Mouse (Mus musculus) spleen, adult 2 months (tissue): Measurements from ENCODE around the gene Myom3. TPM values are rescaled to one million over a fixed set of nuclear protein-coding genes. Genes with fewer than 3 reads are reported as not detected.

Experiments used
- DNase-seq, 2 experiments: peaks; one replicate each; pipeline versions ENCODE4 v3.0.0 to v3.0.0-alpha.2; 2012 to 2021; ENCODE audit warnings: low spot score in 2 of 2, low read depth in 1 of 2
- H3K27ac ChIP-seq: fragments of 200-500 bp; 2 replicates; pipeline ENCODE4 v1.5.1; 2012; ENCODE audit warnings: low read length, inconsistent platforms; ENCODE audit not compliant: insufficient read depth
- H3K27me3 ChIP-seq: fragments of 200-500 bp; 2 replicates; pipeline ENCODE4 v1.6.1; 2012; ENCODE audit warnings: mild to moderate bottlenecking, moderate library complexity, low read length, inconsistent platforms; ENCODE audit not compliant: control insufficient read depth, insufficient read depth
- H3K36me3 ChIP-seq: fragments of 200-500 bp; 2 replicates; pipeline ENCODE4 v1.6.1; 2012; ENCODE audit warnings: mild to moderate bottlenecking, low read length, inconsistent platforms; ENCODE audit not compliant: control insufficient read depth, insufficient read depth
- H3K4me1 ChIP-seq: fragments of 200-500 bp; 2 replicates; pipeline ENCODE4 v1.6.1; 2011; ENCODE audit warnings: inconsistent platforms; ENCODE audit not compliant: control insufficient read depth, insufficient read depth, insufficient read length
- H3K4me3 ChIP-seq: fragments of 200-500 bp; 2 replicates; pipeline ENCODE4 v1.5.1; 2011; ENCODE audit warnings: mild to moderate bottlenecking, inconsistent platforms; ENCODE audit not compliant: insufficient read depth, insufficient read length; ENCODE audit errors: extremely low read depth
- CTCF ChIP-seq: fragments of 200-500 bp; IDR thresholded peaks from 2 replicates; pipeline ENCODE4 v1.5.1; 2011; ENCODE audit warnings: mild to moderate bottlenecking, inconsistent platforms; ENCODE audit not compliant: insufficient read depth, insufficient read length, insufficient replicate concordance; ENCODE audit errors: extremely low read depth
- POLR2A ChIP-seq: fragments of 200-500 bp; IDR thresholded peaks from 2 replicates; pipeline ENCODE4 v1.6.1; 2011; ENCODE audit warnings: low read depth, low read length, inconsistent platforms
- WGBS: fragments of 180-500 bp; shearing (Covaris S2); methylation state at CpG from one replicate; pipeline ENCODE4 v1.1.7; 2018; 5-methylcytosine and 5-hydroxymethylcytosine counted together
- polyA plus RNA-seq: library from polyadenylated mRNA; depleted of rRNA; stranded (reverse); fragments of >200 nt; gene quantifications from 2 replicates; pipeline ENCODE4 v1.2.3, GENCODE M21; 2012

The Myom3 gene
- polyA plus RNA-seq, 1 experiment = 0.22 TPM

DNA sequence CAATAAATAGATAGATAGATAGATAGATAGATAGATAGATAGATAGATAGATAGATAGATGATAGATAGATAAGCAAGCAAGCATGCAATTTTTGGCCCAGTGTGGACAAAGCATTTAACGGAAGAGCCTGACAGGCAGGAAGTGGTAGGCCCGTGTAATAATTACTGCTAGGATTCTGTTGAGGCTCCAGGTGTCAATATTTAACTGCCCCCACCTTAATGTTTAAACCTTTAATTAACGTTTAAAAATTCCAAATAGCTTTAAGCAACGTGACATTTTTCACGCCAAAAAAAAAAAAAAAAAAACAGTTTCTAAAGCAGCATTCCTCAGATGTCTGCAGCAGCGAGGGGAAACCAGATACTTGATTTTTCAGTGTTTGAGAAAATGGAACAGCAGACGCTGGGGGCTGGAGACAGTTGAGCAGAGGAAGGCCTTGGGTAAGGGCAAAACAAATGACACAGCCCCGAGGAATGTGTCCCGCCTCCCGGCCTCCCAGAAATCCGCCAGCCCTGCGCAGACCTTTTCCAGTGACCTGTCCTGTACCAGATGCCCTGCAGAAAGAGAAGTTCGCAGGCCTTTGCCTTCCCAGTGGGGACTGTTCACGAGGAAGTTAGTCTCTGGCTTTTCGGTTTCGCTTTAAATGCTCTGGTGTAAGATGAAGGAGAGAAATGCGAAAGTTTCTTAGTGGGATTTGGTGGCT, 60.5 kb downstream of the Myom3 start:
- Histone ChIP-seq H3K4me3 (no peak overlapping the region; the same call in 1 of the 2 replicates), H3K27ac (peak overlapping the region; percentile 57), H3K36me3 (no peaks in the 10 kb centered on the region), H3K4me1 (no peaks in the 10 kb centered on the region), H3K27me3 (no peaks in the 10 kb centered on the region)
- WGBS = 37% methylated on average over 17 of the region's 17 CpGs
- DNase-seq = peak in 1 of 2 experiments; percentile 18
- TF ChIP-seq CTCF = no peak
- TF ChIP-seq POLR2A = no peak

DNA sequence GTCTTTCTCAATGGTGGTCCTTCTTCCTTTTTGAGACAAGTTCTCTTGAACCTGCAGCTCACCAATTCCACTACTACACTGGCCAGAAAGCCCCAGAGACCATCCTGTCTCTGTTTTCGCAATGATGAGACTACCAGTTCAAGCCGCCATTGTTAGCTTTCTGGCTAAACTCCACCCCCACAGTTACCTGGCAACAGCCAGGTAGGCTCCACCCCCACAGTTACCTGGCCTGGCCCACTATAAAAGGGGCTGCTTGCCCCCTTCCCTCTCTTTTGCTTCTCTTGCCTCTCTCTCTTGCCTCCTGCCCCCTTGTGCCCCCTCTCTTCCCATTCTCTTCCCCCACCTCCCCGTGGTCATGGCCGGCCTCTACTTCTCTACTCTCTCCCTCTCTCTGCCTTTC, 62.3 kb downstream of the Myom3 start:
- H3K36me3 ChIP-seq = no peaks in the 10 kb centered on the region
- H3K4me3 ChIP-seq = no peak overlapping the region
- no peak overlapping the region for H3K27ac ChIP-seq
- H3K4me1 ChIP-seq = no peaks in the 10 kb centered on the region
- TF ChIP-seq POLR2A (no peak), CTCF (no peak)
- DNase-seq = no peak
- 91% methylated on average over 4 of the region's 4 CpGs for WGBS
- no peaks in the 10 kb centered on the region for H3K27me3 ChIP-seq

DNA sequence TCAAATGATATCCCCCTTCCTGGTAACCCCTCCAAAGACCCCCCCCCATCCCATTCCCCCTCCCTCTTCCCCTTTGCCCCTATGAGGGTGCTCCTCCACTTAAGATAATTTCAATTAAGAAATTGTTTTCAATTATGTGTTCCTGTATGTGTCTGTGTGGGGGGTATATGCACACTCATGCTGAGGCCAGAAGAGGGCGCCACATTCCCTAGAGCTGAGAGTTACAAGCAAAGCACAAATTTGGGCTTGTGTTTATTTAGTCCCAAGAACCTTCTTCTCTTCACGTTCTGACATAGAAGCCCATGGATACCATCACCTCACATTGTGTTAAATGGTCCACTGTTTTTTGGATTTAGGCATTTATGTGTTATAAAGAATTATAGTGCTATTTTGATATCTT, 63.8 kb downstream of the Myom3 start:
- Histone ChIP-seq H3K4me3 (no peak overlapping the region), H3K36me3 (no peaks in the 10 kb centered on the region), H3K27me3 (no peaks in the 10 kb centered on the region), H3K27ac (no peak overlapping the region), H3K4me1 (no peaks in the 10 kb centered on the region)
- DNase-seq = no peak
- WGBS = 79% methylated on average over 2 of the region's 2 CpGs
- TF ChIP-seq POLR2A (no peak), CTCF (peak; percentile 19; the same call in 1 of the 2 replicates)

DNA sequence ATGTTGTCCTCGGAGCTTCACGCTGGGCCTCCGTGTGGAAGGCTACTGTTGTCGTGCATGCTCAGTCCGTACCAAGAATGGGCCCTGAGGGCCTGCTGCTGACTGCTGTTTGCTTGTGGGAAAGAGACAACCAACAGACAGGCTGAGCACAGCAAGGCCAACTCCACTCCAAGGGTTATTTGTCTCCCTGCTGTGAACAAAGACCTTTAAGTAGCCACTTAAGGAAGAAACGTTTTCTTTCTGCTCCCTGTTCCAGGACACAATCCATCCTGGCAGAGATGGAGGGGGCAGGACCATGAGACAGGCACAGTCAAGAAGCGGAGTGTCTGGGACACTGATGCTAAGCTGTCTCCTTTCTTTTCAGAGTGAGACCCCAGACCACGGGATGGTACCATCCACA, 64.7 kb downstream of the Myom3 start:
- WGBS = 88% methylated on average over 8 of the region's 8 CpGs
- H3K36me3 ChIP-seq = no peaks in the 10 kb centered on the region
- H3K4me3 ChIP-seq = no peak overlapping the region
- no peak for TF ChIP-seq CTCF
- TF ChIP-seq POLR2A = no peak
- no peaks in the 10 kb centered on the region for H3K27me3 ChIP-seq
- no peak overlapping the region for H3K27ac ChIP-seq
- no peak for DNase-seq
- no peaks in the 10 kb centered on the region for H3K4me1 ChIP-seq

DNA sequence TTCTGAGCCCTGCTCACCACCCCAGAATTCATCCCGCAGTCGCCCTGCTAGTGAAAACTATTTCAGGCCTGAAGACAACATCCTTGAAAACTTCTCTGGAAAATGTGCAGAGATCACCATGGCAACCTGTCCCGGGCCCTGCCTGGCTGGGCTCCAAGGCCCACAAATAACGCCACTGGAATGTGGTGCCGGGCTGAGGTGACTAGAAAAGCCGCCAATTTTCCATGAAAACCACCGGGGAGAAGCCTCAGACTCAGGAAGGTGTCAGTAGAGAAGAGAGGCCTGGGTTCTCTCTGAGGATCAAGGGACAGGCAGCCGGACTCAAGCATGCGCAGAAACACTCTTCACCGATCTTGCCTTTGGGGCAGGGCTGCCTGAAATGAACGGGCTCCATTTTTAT, 69.0 kb downstream of the Myom3 start:
- 0 out of 2 replicates have a peak overlapping the region, but pooled peaks have one; percentile 8 for H3K27ac ChIP-seq
- no peaks in the 10 kb centered on the region for H3K36me3 ChIP-seq
- WGBS = 79% methylated on average over 11 of the region's 11 CpGs
- no peak for TF ChIP-seq CTCF
- no peak for TF ChIP-seq POLR2A
- H3K4me1 ChIP-seq = no peaks in the 10 kb centered on the region
- no peaks in the 10 kb centered on the region for H3K27me3 ChIP-seq
- DNase-seq = no peak
- H3K4me3 ChIP-seq = no peak overlapping the region

DNA sequence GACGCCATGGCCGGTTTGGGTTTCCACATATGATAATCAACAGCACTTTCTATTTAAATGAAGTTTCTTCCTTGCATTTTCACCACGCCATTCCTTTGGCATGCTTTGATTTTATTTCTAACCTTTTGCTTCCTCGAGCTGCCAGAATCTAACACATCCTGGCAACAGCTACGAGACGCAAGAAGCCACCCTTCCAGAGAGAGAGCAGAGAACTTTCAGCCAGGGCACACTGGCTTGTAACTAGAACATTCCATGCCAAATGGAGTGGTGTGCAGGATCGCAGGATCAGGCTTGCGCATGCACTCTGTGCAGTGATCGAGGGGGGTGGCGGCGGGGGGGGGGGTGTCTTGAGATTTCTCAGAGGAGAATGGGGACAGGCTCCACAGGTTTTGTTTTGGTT, 72.6 kb downstream of the Myom3 start:
- Histone ChIP-seq H3K27me3 (no peaks in the 10 kb centered on the region), H3K36me3 (no peaks in the 10 kb centered on the region), H3K4me3 (no peak overlapping the region), H3K4me1 (no peaks in the 10 kb centered on the region), H3K27ac (no peak overlapping the region)
- DNase-seq = no peak
- WGBS = 92% methylated on average over 11 of the region's 11 CpGs
- no peak for TF ChIP-seq POLR2A
- TF ChIP-seq CTCF = no peak
